Mouse (Mus musculus) heart, adult 8-10 months (tissue): ENCODE measurements around the gene Postn. TPM values are rescaled to one million over a fixed set of nuclear protein-coding genes. Genes with fewer than 3 reads are reported as not detected.

Source experiments
- DNase-seq: peaks from one replicate; pipeline ENCODE4 v3.0.0; 2022; ENCODE audit warnings: low spot score
- total RNA-seq, 4 experiments: library from RNA; stranded (reverse); gene quantifications; 2 replicates each; pipeline ENCODE4 v1.2.4; 2022

Gene Postn
- total RNA-seq, 4 experiments from 2014 or later, result 8.7 to 14.6 (median 11.5) TPM

DNA sequence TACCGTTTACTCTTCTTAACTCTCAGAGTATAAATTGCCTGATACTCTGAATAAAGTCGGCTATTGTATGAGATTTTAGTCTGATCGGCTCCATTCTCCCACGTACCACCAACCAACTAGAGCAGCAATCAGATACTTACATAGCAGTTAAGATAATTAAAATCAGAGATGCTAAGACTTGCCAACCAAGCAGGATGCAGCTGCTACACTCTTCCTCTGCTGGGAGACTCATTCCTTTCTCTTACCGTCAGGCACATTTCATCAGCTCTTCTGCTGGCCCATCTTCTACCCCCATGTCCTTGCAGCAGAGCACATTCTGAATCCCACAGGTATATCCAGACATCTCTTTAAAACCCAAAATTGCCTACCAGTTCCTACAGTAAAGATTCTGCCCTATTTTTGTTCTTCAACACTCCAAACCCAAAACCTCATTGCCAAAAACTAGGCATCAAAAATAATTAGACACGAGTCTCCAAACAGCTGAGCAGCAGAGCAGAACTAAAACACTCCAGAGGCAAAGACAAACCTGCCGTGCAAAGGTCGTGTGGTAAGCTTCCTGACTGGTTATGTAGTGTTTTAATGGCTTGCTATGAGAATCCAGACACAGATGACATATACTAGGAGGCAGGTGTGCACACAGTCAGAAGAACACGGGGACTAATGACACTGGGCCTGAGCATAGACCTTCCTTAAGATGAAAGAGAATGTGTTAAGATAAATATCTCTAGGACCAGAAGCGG is 59.5 kb downstream of the Postn start:
- no peak for DNase-seq

DNA sequence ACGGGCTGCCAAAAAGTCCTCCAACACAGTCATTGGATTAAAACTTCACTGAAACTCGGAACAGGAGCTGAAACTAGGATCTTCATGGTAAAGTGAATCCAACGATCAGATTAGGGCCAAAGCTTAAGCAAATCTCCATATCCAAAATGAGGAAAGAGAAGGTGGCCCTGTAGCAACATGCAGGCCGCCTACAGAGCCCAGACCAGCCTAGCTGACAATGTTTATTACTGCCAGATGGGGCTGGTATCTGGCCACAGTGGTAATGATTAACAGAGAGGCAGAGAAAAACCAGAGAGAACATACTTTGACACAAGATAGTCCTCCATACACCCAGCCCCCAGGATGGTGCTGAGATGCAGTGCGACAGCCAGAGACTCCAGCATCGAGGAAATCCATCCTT is 60.1 kb downstream of the Postn start:
- DNase-seq, result no peak

DNA sequence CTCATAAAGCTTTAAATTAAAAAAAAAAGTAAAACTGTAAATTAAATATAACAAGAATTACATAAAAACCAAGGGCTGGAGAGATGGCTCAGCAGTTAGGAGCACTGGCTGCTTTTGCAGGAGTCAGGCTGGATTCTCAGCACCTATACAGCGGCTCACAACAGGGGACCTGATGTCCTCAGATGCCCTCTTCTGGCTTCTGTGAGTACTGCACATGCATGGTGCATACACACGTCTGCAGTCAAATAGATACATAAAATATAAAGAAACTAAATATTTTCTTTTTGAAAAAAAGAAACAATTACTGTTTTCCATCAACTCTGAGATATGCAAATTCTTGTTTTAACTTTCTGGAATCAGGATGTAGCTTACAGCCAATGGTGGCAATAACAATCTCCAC is 60.8 kb downstream of the Postn start:
- DNase-seq, result no peak

GRCm38 (mm10) chr3:54424146-54424545 is 63.2 kb downstream of the Postn start:
- DNase-seq, result no peak

- no peak for DNase-seq
Observed at GRCm38 (mm10) chr3:54431663-54432062, 70.8 kb downstream of the Postn start.

- DNase-seq, result no peak
Observed at GRCm38 (mm10) chr3:54432167-54432566, 71.3 kb downstream of the Postn start.

DNA sequence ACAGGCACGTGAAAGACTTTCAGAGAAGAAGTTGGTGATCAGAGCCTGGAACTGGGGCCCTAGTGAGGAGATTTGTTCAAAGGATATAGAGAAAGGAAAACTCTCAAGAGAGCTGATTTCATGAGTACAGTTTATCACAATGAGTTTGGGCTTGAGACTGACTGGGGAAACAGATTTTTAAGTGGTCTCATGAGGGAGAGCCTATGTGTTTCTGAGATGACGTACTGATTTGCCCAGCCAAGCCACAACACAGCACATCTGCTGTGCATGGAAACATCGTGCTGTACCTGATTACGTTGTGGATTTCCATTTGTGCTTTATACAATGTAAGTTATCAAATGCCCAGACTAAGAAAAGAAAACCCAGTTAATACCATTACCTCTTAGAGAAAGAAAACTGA is 71.7 kb downstream of the Postn start:
- no peak for DNase-seq

DNA sequence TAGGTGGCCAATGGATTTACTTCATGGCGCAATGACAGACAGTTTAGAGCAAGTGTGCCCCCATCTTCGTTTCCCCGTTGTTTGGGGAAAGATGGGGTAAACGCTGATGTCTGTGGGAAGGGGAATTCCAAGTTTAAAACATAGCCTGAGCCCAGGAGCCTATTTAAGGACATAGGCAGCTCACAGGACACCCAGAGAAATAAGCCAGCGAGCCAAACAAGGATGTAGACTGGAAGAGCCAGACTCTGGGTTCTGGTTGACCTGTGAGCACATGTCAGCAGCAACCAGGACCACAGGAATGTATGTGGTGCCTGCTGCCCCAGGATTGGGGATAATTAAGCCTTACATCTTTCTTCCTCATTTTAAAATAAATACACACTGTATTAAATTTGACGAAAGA is 73.7 kb downstream of the Postn start:
- DNase-seq, result no peak

- DNase-seq, result peak; percentile 44
Observed at GRCm38 (mm10) chr3:54436373-54436964, 75.6 kb downstream of the Postn start.

Other genes starting within 250 kb of the Postn start
- gene Trpc4, start 205.1 kb upstream of the Postn start, total RNA-seq, result under 1 TPM in 2 of 4 experiments, not detected in 2; 0.11 to 0.28 TPM